Mouse (Mus musculus) embryonic facial prominence, embryonic 10.5 days (tissue): Measurements from ENCODE around the gene Golga5. TPM values are rescaled to one million over a fixed set of nuclear protein-coding genes. Genes with fewer than 3 reads are reported as not detected.

Experiments
- DNase-seq: peaks from one replicate; pipeline ENCODE4 v3.0.0-alpha.2; 2017; ENCODE audit warnings: low spot score
- H3K27ac ChIP-seq: fragments of 300-500 bp; sonication (generic); replicated peaks from 2 replicates; pipeline ENCODE4 v1.5.1; 2016; ENCODE audit warnings: mild to moderate bottlenecking
- H3K27me3 ChIP-seq: fragments of 300-500 bp; sonication (generic); replicated peaks from 2 replicates; pipeline ENCODE4 v1.6.1; 2016; ENCODE audit warnings: low read depth, mild to moderate bottlenecking; ENCODE audit not compliant: poor library complexity, severe bottlenecking
- H3K36me3 ChIP-seq: fragments of 300-500 bp; sonication (generic); replicated peaks from 2 replicates; pipeline ENCODE4 v1.6.1; 2016; ENCODE audit warnings: mild to moderate bottlenecking, moderate library complexity
- H3K4me1 ChIP-seq: fragments of 300-500 bp; sonication (generic); 2 replicates; pipeline ENCODE4 v1.6.1; 2016
- H3K4me3 ChIP-seq: fragments of 300-500 bp; sonication (generic); 2 replicates; pipeline ENCODE4 v1.5.1; 2016; ENCODE audit warnings: mild to moderate bottlenecking, moderate library complexity
- H3K9me3 ChIP-seq: fragments of 300-500 bp; sonication (generic); 2 replicates; pipeline ENCODE4 v1.6.1; 2016; ENCODE audit warnings: mild to moderate bottlenecking
- WGBS: fragments of 180-500 bp; shearing (Covaris S2); methylation state at CpG from one replicate; pipeline ENCODE4 v1.1.7; 2016; 5-methylcytosine and 5-hydroxymethylcytosine counted together
- polyA plus RNA-seq: library from polyadenylated mRNA; unstranded; fragments of >200 nt; fragmentation: Nextera tagmentation; extraction: Ambion mirVana; gene quantifications from 2 replicates; pipeline ENCODE4 v1.2.1, GENCODE M21; 2016

The Golga5 gene
- polyA plus RNA-seq, 1 experiment from 2014 or later = 31.3 TPM

GRCm38 (mm10) chr12:102521777-102522319, 52.9 kb downstream of the Golga5 start:
- Histone ChIP-seq H3K4me3 (no peak overlapping the region), H3K4me1 (peaks cover 7% of the 10 kb centered on the region), H3K27ac (no peak overlapping the region), H3K9me3 (no peaks in the 10 kb centered on the region), H3K27me3 (peaks cover 7% of the 10 kb centered on the region; the same call in 1 of the 2 replicates), H3K36me3 (no peaks in the 10 kb centered on the region)
- WGBS = 53% methylated on average over 13 of the region's 13 CpGs
- no peak for DNase-seq

- WGBS = 67% methylated on average over 3 of the region's 3 CpGs
Measured at GRCm38 (mm10) chr12:102524216-102524615, 55.3 kb downstream of the Golga5 start.

DNA sequence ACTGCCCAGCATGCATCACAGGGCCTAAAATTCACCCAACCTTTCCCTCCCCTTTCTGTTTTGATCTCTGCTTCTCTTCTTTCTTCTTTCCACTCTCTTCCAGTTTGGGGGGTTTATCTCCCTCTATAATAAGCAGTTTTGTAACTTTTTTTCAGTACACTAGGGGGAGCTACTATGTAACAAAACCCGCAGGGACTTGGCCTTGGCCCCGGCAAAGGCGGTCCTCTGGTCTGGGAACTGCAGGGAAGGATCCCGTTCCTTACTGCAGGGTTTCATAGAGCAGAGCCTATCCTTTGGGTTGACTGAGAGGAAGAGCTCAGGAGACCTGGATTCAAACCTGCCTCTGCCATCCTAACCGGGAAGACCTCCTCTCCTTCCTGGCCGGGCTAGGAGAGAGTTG, 55.8 kb downstream of the Golga5 start:
- Histone ChIP-seq H3K4me3 (no peak overlapping the region), H3K27me3 (peaks cover 7% of the 10 kb centered on the region; the same call in 1 of the 2 replicates), H3K36me3 (no peaks in the 10 kb centered on the region), H3K27ac (no peak overlapping the region), H3K4me1 (peaks cover 7% of the 10 kb centered on the region), H3K9me3 (no peaks in the 10 kb centered on the region)
- peak; percentile 56 for DNase-seq
- WGBS = 22% methylated on average over 6 of the region's 6 CpGs

More at GRCm38 (mm10) chr12:102524216-102524615, 55.3 kb downstream of the Golga5 start:
- Histone ChIP-seq H3K27me3 (peaks cover 7% of the 10 kb centered on the region; the same call in 1 of the 2 replicates), H3K4me1 (peaks cover 7% of the 10 kb centered on the region), H3K9me3 (no peaks in the 10 kb centered on the region), H3K27ac (no peak overlapping the region), H3K36me3 (no peaks in the 10 kb centered on the region), H3K4me3 (no peak overlapping the region)
- no peak for DNase-seq

DNA sequence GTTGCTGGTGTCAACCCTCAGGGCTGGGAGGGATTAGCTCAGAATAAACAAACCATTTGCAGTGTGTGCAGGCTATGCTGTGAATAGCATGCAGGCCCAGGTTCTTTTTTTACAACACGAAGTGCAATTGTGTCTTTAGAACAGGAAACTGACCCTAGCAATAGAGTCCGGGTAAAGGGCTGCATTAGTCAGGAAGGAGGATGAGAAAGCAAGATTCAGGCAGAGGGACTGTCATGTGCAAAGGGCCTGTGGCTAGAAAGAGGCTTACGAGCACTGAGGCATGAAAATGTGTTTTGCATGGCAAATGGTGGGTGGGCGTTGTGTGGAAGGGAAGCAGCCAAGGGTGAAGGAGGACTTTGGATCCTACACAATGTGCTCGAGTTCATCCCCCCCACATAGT, 59.1 kb downstream of the Golga5 start:
- no peak overlapping the region for H3K4me3 ChIP-seq
- 78% methylated on average over 5 of the region's 5 CpGs for WGBS
- H3K27ac ChIP-seq = no peak overlapping the region
- H3K4me1 ChIP-seq = no peaks in the 10 kb centered on the region
- DNase-seq = no peak
- peaks cover 7% of the 10 kb centered on the region; the same call in 1 of the 2 replicates for H3K27me3 ChIP-seq
- no peaks in the 10 kb centered on the region for H3K9me3 ChIP-seq
- H3K36me3 ChIP-seq = no peaks in the 10 kb centered on the region

DNA sequence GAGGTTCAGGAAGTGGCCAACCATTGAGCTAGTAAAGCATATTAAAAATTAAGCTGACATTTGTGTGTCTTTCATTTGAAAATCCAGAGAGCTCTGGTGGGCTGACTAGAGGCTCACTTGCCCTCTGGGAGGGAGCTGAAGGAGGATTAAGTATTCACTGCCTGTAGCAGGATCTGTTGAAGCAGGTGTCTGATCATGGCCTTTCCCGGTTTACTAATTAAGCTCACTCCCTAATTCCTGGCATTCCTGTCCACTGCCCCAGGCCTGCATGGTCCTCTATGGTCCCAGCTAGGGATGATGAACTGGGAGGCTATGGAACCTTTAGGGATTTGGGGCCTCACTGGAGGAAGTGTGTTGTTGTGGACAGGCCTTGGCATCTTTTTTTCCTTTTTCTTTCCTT, 66.9 kb downstream of the Golga5 start:
- no peaks in the 10 kb centered on the region for H3K9me3 ChIP-seq
- WGBS = 60% methylated on average over 1 of the region's 1 CpGs
- H3K27ac ChIP-seq = no peak overlapping the region
- no peak overlapping the region for H3K4me3 ChIP-seq
- no peaks in the 10 kb centered on the region for H3K36me3 ChIP-seq
- peaks cover 7% of the 10 kb centered on the region; the same call in 1 of the 2 replicates for H3K4me1 ChIP-seq
- no peak for DNase-seq
- H3K27me3 ChIP-seq = no peaks in the 10 kb centered on the region

DNA sequence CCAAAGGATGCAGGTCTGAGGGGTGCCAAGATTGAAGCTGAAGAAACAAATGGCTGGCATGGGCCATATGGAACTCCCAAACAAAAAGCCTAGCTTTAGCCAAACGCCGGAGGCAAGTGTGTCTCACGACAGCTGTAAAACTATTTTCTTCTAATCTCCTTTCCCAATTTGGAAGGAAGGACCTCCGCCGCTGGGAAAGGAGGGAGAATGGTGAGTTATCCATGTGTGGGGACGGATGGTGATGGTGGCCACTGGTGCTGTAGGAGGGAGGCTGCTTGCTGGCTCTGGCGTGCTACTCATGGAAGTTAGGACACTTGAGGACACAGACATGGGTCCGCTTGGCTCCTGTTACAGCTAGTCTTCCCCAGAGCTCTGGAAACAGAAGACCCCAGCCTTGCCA, 71.3 kb downstream of the Golga5 start:
- no peaks in the 10 kb centered on the region for H3K9me3 ChIP-seq
- peaks cover 7% of the 10 kb centered on the region; the same call in 1 of the 2 replicates for H3K4me1 ChIP-seq
- no peaks in the 10 kb centered on the region for H3K36me3 ChIP-seq
- DNase-seq = no peak
- 81% methylated on average over 8 of the region's 8 CpGs for WGBS
- H3K27ac ChIP-seq = no peak overlapping the region
- H3K27me3 ChIP-seq = no peaks in the 10 kb centered on the region
- no peak overlapping the region for H3K4me3 ChIP-seq

DNA sequence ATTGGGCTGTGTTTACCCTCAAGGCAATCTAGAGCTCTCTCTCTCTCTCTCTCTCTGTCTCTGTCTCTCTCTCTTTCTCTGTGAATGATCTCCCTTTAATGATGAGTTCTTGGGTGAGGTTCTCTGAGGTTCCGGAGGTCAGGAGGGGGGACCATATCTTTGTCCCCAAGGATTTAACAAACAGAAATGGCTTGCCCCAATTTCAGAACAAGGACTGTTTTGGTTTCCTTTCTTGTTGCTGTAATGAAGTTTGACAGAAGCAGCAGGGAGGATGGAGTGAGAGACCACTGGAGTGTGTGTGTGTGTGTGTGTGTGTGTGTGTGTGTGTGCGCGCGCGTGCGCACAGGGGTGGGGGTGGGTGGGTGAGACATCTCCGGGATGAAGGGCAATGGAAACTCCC, 72.2 kb downstream of the Golga5 start:
- Histone ChIP-seq H3K27me3 (no peaks in the 10 kb centered on the region), H3K4me3 (no peak overlapping the region), H3K36me3 (no peaks in the 10 kb centered on the region), H3K9me3 (no peaks in the 10 kb centered on the region), H3K27ac (no peak overlapping the region), H3K4me1 (peaks cover 7% of the 10 kb centered on the region; the same call in 1 of the 2 replicates)
- 95% methylated on average over 7 of the region's 7 CpGs for WGBS
- no peak for DNase-seq

DNA sequence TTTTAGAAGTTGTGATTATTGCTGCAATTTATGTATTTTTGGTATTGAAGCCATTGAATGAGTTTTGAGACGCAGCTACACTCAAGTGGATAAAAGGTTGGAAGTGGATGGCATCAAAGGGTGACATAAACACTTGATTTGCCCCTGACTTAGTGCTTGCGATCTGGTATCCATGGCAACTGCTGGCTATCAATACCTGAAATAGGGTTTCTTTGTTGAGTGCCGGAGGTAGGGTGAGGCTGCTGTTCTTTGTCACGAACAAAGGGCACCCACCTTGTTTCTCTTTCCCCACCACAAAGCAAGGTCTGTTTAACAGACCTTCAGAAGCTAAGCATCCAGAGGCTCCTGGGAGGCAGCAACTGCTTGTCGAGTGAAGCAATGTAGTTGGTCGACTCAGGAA, 76.2 kb downstream of the Golga5 start:
- H3K27me3 ChIP-seq = no peaks in the 10 kb centered on the region

More for the DNA sequence above, 76.2 kb downstream of the Golga5 start:
- Histone ChIP-seq H3K27ac (no peak overlapping the region), H3K4me3 (no peak overlapping the region), H3K4me1 (no peaks in the 10 kb centered on the region), H3K9me3 (no peaks in the 10 kb centered on the region), H3K36me3 (no peaks in the 10 kb centered on the region)
- no peak for DNase-seq
- WGBS = 67% methylated on average over 6 of the region's 6 CpGs

Other genes starting within 250 kb of the Golga5 start
- 3.8 and 4.0 TPM in 2 replicates for gene Rin3, start 186.1 kb upstream of the Golga5 start, polyA plus RNA-seq
- 42.7 and 45.6 TPM in 2 replicates for gene Lgmn, start 29.3 kb upstream of the Golga5 start, polyA plus RNA-seq
- gene Chga, start 85.8 kb downstream of the Golga5 start, polyA plus RNA-seq = 6.2 and 6.6 TPM in 2 replicates
- gene Itpk1, start 235.8 kb downstream of the Golga5 start, polyA plus RNA-seq = 13.7 and 17.7 TPM in 2 replicates